Mouse (Mus musculus): ENCODE measurements around the gene Tcf12. TPM values are rescaled to one million over a fixed set of nuclear protein-coding genes. Genes with fewer than 3 reads are reported as not detected.

The Tcf12 gene
- total and polyA plus RNA-seq, 3 experiments, result 41.4 to 42.3 (median 41.7) TPM

- DNase-seq (ENCODE audit: extremely low read depth), result no peak
- Histone ChIP-seq H3K36me3 (replicated peaks in 1 of 2; ENCODE audit: control insufficient read depth in 1 of 2, insufficient read depth in 1 of 2, low read length in 1 of 2) (peaks cover 0 to 6% of the 10 kb centered on the region in 2 experiments), H3K4me3 (replicated peaks in 1 of 3; ENCODE audit: low read depth in 2 of 3, low read length in 2 of 3, poor library complexity in 1 of 3) (no peak overlapping the region), H3K27ac (ENCODE audit: insufficient read depth, low read depth) (no peak overlapping the region), H3K27me3 (replicated peaks) (no peaks in the 10 kb centered on the region), H3K79me2 (replicated peaks; ENCODE audit: control insufficient read depth, extremely low read depth, insufficient read depth, poor library complexity, severe bottlenecking) (no peaks in the 10 kb centered on the region), H3K4me2 (ENCODE audit: insufficient read depth, low read depth, poor library complexity, severe bottlenecking) (no peak overlapping the region), H3K4me1 (ENCODE audit: control insufficient read depth in 1 of 2, insufficient read depth in 2 of 2) (peaks cover 4 to 19% of the 10 kb centered on the region in 2 experiments; a peak in 3 of 4 replicates), H3K9ac (ENCODE audit: insufficient read depth, low read depth) (no peak overlapping the region), H3K9me3 (replicated peaks; ENCODE audit: low read length) (no peaks in the 10 kb centered on the region)
- in situ Hi-C loops (cut with MboI; ENCODE audit: low pct_ligation_motif_present, low pct_unique_long_range_greater_than_20kb, low sequenced_read_pairs), result no loop called here
- peak; percentile 42; the same call in 1 of the 2 replicates for TF ChIP-seq SMC3 (IDR thresholded peaks at IDR 0.05; ENCODE audit: low read depth, low read length)
- TF ChIP-seq MAZ (IDR thresholded peaks at IDR 0.05; ENCODE audit: low read depth, low read length), result no peak
- peak in 1 of 2 experiments; percentile 59; a peak in 2 of 4 replicates for TF ChIP-seq CTCF (conservative IDR thresholded peaks at IDR 0.05 in 1 of 2, IDR thresholded peaks at IDR 0.05 in 1 of 2; ENCODE audit: low read depth in 2 of 2, low read length in 2 of 2)
- peak; percentile 26; the same call in 1 of the 2 replicates for TF ChIP-seq ZNF384 (IDR thresholded peaks at IDR 0.05; ENCODE audit: low read depth, low read length)
- peak; percentile 63 for TF ChIP-seq RAD21 (IDR thresholded peaks at IDR 0.05; ENCODE audit: low read depth, low read length)
- dilution Hi-C loops (cut with MboI; ENCODE audit: extremely low pct_ligation_motif_present, extremely low pct_unique_long_range_greater_than_20kb, low sequenced_read_pairs), result no loop called here
Observed at GRCm38 (mm10) chr9:71960026-71960396, 151.7 kb downstream of the Tcf12 start.

GRCm38 (mm10) chr9:71959259-71960025, 152.2 kb downstream of the Tcf12 start:
- H3K9ac ChIP-seq (ENCODE audit: insufficient read depth, low read depth), result no peak overlapping the region
- dilution Hi-C loops (cut with MboI; ENCODE audit: extremely low pct_ligation_motif_present, extremely low pct_unique_long_range_greater_than_20kb, low sequenced_read_pairs), result no loop called here
- H3K27ac ChIP-seq (ENCODE audit: insufficient read depth, low read depth), result no peak overlapping the region
- H3K4me3 ChIP-seq (replicated peaks in 1 of 3; ENCODE audit: low read depth in 2 of 3, low read length in 2 of 3, poor library complexity in 1 of 3), result no peak overlapping the region
- DNase-seq (ENCODE audit: extremely low read depth), result no peak
- H3K79me2 ChIP-seq (replicated peaks; ENCODE audit: control insufficient read depth, extremely low read depth, insufficient read depth, poor library complexity, severe bottlenecking), result no peaks in the 10 kb centered on the region
- peaks cover 4 to 21% of the 10 kb centered on the region in 2 experiments; a peak in 3 of 4 replicates for H3K4me1 ChIP-seq (ENCODE audit: control insufficient read depth in 1 of 2, insufficient read depth in 2 of 2)
- no peak overlapping the region for H3K4me2 ChIP-seq (ENCODE audit: insufficient read depth, low read depth, poor library complexity, severe bottlenecking)
- H3K9me3 ChIP-seq (replicated peaks; ENCODE audit: low read length), result no peaks in the 10 kb centered on the region
- in situ Hi-C loops (cut with MboI; ENCODE audit: low pct_ligation_motif_present, low pct_unique_long_range_greater_than_20kb, low sequenced_read_pairs), result no loop called here
- H3K27me3 ChIP-seq (replicated peaks), result no peaks in the 10 kb centered on the region
- TF ChIP-seq ZC3H11A (IDR thresholded peaks at IDR 0.05; ENCODE audit: low read depth, low read length) (no peak), JUN (IDR thresholded peaks at IDR 0.05; ENCODE audit: insufficient read depth, low read depth, low read length) (no peak), MAX (IDR thresholded peaks at IDR 0.05; ENCODE audit: low read length) (no peak)
- peaks cover 0 to 6% of the 10 kb centered on the region in 2 experiments for H3K36me3 ChIP-seq (replicated peaks in 1 of 2; ENCODE audit: control insufficient read depth in 1 of 2, insufficient read depth in 1 of 2, low read length in 1 of 2)

GRCm38 (mm10) chr9:71953217-71953616, 158.5 kb downstream of the Tcf12 start:
- peaks cover 10% of the 10 kb centered on the region; the same call in 1 of the 2 replicates for H3K79me2 ChIP-seq (replicated peaks; ENCODE audit: control insufficient read depth, extremely low read depth, insufficient read depth, poor library complexity, severe bottlenecking)
- peaks cover 11 to 68% of the 10 kb centered on the region in 2 experiments for H3K4me1 ChIP-seq (ENCODE audit: control insufficient read depth in 1 of 2, insufficient read depth in 2 of 2)
- TF ChIP-seq RCOR1 (conservative IDR thresholded peaks at IDR 0.05; ENCODE audit: low read depth, low read length), result no peak
- no peak for TF ChIP-seq MAFK (IDR thresholded peaks at IDR 0.05; ENCODE audit: insufficient replicate concordance, low read length)
- no peak for TF ChIP-seq GABPA (IDR thresholded peaks at IDR 0.05; ENCODE audit: insufficient replicate concordance, low read depth, low read length)
- TF ChIP-seq SMC3 (IDR thresholded peaks at IDR 0.05; ENCODE audit: low read depth, low read length), result no peak
- no peak for TF ChIP-seq NRF1 (IDR thresholded peaks at IDR 0.05; ENCODE audit: low read depth, low read length)
- no peak for TF ChIP-seq MXI1 (IDR thresholded peaks at IDR 0.05; ENCODE audit: low read depth, low read length)
- TF ChIP-seq CHD1 (IDR thresholded peaks at IDR 0.05; ENCODE audit: low read depth, low read length), result no peak
- no peak for TF ChIP-seq TBP (conservative IDR thresholded peaks at IDR 0.05; ENCODE audit: low read depth, low read length)
- TF ChIP-seq MAX (IDR thresholded peaks at IDR 0.05; ENCODE audit: low read length), result no peak
- no peak overlapping the region for H3K4me2 ChIP-seq (ENCODE audit: insufficient read depth, low read depth, poor library complexity, severe bottlenecking)
- peaks cover 0 to 7% of the 10 kb centered on the region in 2 experiments for H3K36me3 ChIP-seq (replicated peaks in 1 of 2; ENCODE audit: control insufficient read depth in 1 of 2, insufficient read depth in 1 of 2, low read length in 1 of 2)
- H3K9me3 ChIP-seq (replicated peaks; ENCODE audit: low read length), result no peaks in the 10 kb centered on the region
- H3K27ac ChIP-seq (ENCODE audit: insufficient read depth, low read depth), result no peak overlapping the region
- in situ Hi-C loops (cut with MboI; ENCODE audit: low pct_ligation_motif_present, low pct_unique_long_range_greater_than_20kb, low sequenced_read_pairs) (no loop called here), dilution Hi-C loops (cut with MboI; ENCODE audit: extremely low pct_ligation_motif_present, extremely low pct_unique_long_range_greater_than_20kb, low sequenced_read_pairs) (no loop called here)
- no peak for DNase-seq (ENCODE audit: extremely low read depth)
- no peak overlapping the region for H3K4me3 ChIP-seq (replicated peaks in 1 of 3; ENCODE audit: low read depth in 2 of 3, low read length in 2 of 3, poor library complexity in 1 of 3)
- no peak overlapping the region for H3K9ac ChIP-seq (ENCODE audit: insufficient read depth, low read depth)
- no peaks in the 10 kb centered on the region for H3K27me3 ChIP-seq (replicated peaks)

Data from CH12.LX (cell line).